Mouse (Mus musculus) liver, embryonic 16.5 days (tissue): ENCODE data around the gene Eef1e1. TPM values are rescaled to one million over a fixed set of nuclear protein-coding genes. Genes with fewer than 3 reads are reported as not detected.
A peak's percentile ranks its signal among the peaks of the same experiment; 100 is the strongest.

Source experiments
- ATAC-seq: fragments of 200-750 bp; cut with Nextera tagmentation; 2 replicates; pipeline ENCODE4 v1.8.0; 2017; ENCODE audit warnings: low read depth, mild to moderate bottlenecking, moderate number of reproducible peaks, moderate library complexity
- H3K27ac ChIP-seq: fragments of 300-500 bp; sonication (generic); 2 replicates; pipeline ENCODE4 v1.5.1; 2014; ENCODE audit warnings: mild to moderate bottlenecking, low read length
- H3K27me3 ChIP-seq: fragments of 300-500 bp; sonication (generic); 2 replicates; pipeline ENCODE4 v1.6.1; 2014; ENCODE audit warnings: low read depth, low read length, mixed read lengths; ENCODE audit not compliant: control insufficient read depth, insufficient read depth
- H3K36me3 ChIP-seq: fragments of 300-500 bp; sonication (generic); 2 replicates; pipeline ENCODE4 v1.6.1; 2014; ENCODE audit warnings: mild to moderate bottlenecking; ENCODE audit not compliant: control insufficient read depth, insufficient read depth
- H3K4me1 ChIP-seq: fragments of 300-500 bp; sonication (generic); 2 replicates; pipeline ENCODE4 v1.6.1; 2014; ENCODE audit warnings: low read depth, low read length, mixed read lengths; ENCODE audit not compliant: control insufficient read depth
- H3K4me2 ChIP-seq: fragments of 300-500 bp; sonication (generic); 2 replicates; pipeline ENCODE4 v1.6.1; 2014; ENCODE audit warnings: low read depth, low read length, mixed read lengths
- H3K4me3 ChIP-seq: fragments of 300-500 bp; sonication (generic); 2 replicates; pipeline ENCODE4 v1.5.1; 2014; ENCODE audit warnings: low read depth, mild to moderate bottlenecking, low read length
- H3K9ac ChIP-seq: fragments of 300-500 bp; sonication (generic); 2 replicates; pipeline ENCODE4 v1.6.1; 2014; ENCODE audit warnings: low read depth, low read length
- H3K9me3 ChIP-seq: fragments of 300-500 bp; sonication (generic); replicated peaks from 2 replicates; pipeline ENCODE4 v1.6.1; 2016; ENCODE audit warnings: low read length; ENCODE audit not compliant: control insufficient read depth
- WGBS: fragments of 180-500 bp; shearing (Covaris S2); extraction: QIAGEN DNeasy Blood & Tissue Kit; methylation state at CpG from one replicate; pipeline ENCODE4 v1.1.7; 2014; ENCODE audit not compliant: insufficient replicate concordance; 5-methylcytosine and 5-hydroxymethylcytosine counted together
- polyA plus RNA-seq: library from polyadenylated mRNA; unstranded; fragments of >200 nt; fragmentation: Nextera tagmentation; extraction: Ambion mirVana; gene quantifications from 2 replicates; pipeline ENCODE4 v1.2.1, GENCODE M21; 2015

The Eef1e1 gene
- polyA plus RNA-seq, 1 experiment from 2014 or later = 31.4 TPM

GRCm38 (mm10) chr13:38615656-38616055 is 43.2 kb downstream of the Eef1e1 start:
- Histone ChIP-seq H3K4me3 (no peak overlapping the region), H3K27me3 (no peaks in the 10 kb centered on the region), H3K4me1 (peaks cover 30% of the 10 kb centered on the region), H3K9me3 (no peaks in the 10 kb centered on the region), H3K4me2 (no peak overlapping the region), H3K9ac (no peak overlapping the region), H3K36me3 (peaks cover 10% of the 10 kb centered on the region), H3K27ac (peak overlapping the region; percentile 12; the same call in 1 of the 2 replicates)
- peak; percentile 71 for ATAC-seq
- whole genome bisulfite sequencing = 29% methylated on average over 5 of the region's 5 CpGs

DNA sequence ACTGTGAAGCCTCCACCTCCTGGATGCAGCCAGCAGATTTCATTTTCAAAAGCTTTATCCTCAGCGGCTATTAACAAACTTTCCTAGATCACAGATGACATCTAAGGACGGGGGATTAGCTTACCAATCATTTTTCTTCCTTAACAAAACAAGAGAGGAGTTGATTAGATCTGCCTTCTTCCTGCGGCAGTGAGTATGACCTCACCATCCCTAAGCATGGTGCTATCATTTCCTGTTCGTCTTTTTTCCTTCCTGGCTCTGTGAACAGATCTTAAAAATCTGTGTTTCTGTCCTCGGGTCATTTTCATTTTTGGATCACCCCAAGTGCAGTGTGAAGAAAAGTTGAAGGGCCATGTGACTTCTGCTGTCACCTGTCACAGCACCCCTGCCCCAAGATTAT is 44.6 kb downstream of the Eef1e1 start:
- Histone ChIP-seq H3K27me3 (no peaks in the 10 kb centered on the region), H3K9ac (peak overlapping the region; percentile 38), H3K9me3 (no peaks in the 10 kb centered on the region), H3K27ac (peak overlapping the region; percentile 45), H3K4me1 (peaks cover 30% of the 10 kb centered on the region), H3K4me3 (no peak overlapping the region), H3K36me3 (peaks cover 10% of the 10 kb centered on the region), H3K4me2 (peak overlapping the region; percentile 22)
- no peak for ATAC-seq
- 23% methylated on average over 5 of the region's 5 CpGs for WGBS

- H3K27ac ChIP-seq = peak overlapping the region; percentile 45
Observed at GRCm38 (mm10) chr13:38613583-38613982, 45.3 kb downstream of the Eef1e1 start.

GRCm38 (mm10) chr13:38612608-38613007 is 46.2 kb downstream of the Eef1e1 start:
- WGBS = 83% methylated on average over 9 of the region's 9 CpGs
- H3K9ac ChIP-seq = no peak overlapping the region

More at GRCm38 (mm10) chr13:38613583-38613982, 45.3 kb downstream of the Eef1e1 start:
- peak overlapping the region; percentile 22 for H3K4me2 ChIP-seq
- H3K9ac ChIP-seq = peak overlapping the region; percentile 38
- H3K36me3 ChIP-seq = peaks cover 8% of the 10 kb centered on the region
- WGBS = 21% methylated on average over 8 of the region's 8 CpGs
- no peak overlapping the region for H3K4me3 ChIP-seq
- H3K9me3 ChIP-seq = no peaks in the 10 kb centered on the region
- peaks cover 30% of the 10 kb centered on the region for H3K4me1 ChIP-seq
- peak; percentile 57 for ATAC-seq
- H3K27me3 ChIP-seq = no peaks in the 10 kb centered on the region

DNA sequence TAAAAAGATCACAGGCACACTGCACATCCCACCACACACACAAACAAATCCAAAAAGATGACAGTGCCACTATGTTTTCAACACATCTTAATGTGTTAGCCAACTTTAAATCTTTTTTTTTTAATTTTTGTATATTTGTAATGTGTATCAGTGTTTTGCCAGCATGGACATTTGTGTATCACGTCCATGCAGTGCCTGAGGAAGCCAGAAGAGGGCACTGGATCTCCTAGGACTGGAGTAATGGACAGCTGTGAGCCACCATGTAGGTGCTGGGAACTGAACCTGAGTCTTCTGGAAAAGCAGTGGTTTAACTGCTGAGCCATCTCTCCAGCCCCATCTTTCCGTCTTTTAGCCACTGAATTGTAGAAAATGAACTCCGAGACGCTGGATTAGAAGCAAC is 46.7 kb downstream of the Eef1e1 start:
- ATAC-seq = no peak

More at GRCm38 (mm10) chr13:38612608-38613007, 46.2 kb downstream of the Eef1e1 start:
- peaks cover 8% of the 10 kb centered on the region for H3K36me3 ChIP-seq
- H3K4me2 ChIP-seq = no peak overlapping the region
- no peaks in the 10 kb centered on the region for H3K9me3 ChIP-seq
- ATAC-seq = no peak
- H3K27me3 ChIP-seq = no peaks in the 10 kb centered on the region
- no peak overlapping the region for H3K27ac ChIP-seq
- peaks cover 30% of the 10 kb centered on the region for H3K4me1 ChIP-seq
- H3K4me3 ChIP-seq = no peak overlapping the region

GRCm38 (mm10) chr13:38610336-38610735 is 48.5 kb downstream of the Eef1e1 start:
- no peak overlapping the region for H3K27ac ChIP-seq
- ATAC-seq = no peak
- peaks cover 8% of the 10 kb centered on the region for H3K36me3 ChIP-seq
- H3K9me3 ChIP-seq = no peaks in the 10 kb centered on the region
- WGBS = 72% methylated on average over 6 of the region's 6 CpGs
- no peak overlapping the region for H3K4me2 ChIP-seq
- H3K27me3 ChIP-seq = no peaks in the 10 kb centered on the region
- peaks cover 28% of the 10 kb centered on the region for H3K4me1 ChIP-seq
- H3K4me3 ChIP-seq = no peak overlapping the region
- no peak overlapping the region for H3K9ac ChIP-seq

More for the DNA sequence above, 46.7 kb downstream of the Eef1e1 start:
- Histone ChIP-seq H3K9ac (no peak overlapping the region), H3K9me3 (no peaks in the 10 kb centered on the region), H3K36me3 (peaks cover 8% of the 10 kb centered on the region), H3K4me2 (no peak overlapping the region), H3K27me3 (no peaks in the 10 kb centered on the region), H3K4me1 (peaks cover 28% of the 10 kb centered on the region), H3K27ac (no peak overlapping the region), H3K4me3 (no peak overlapping the region)
- WGBS = 88% methylated on average over 4 of the region's 4 CpGs

- no peak overlapping the region for H3K27ac ChIP-seq
- H3K4me2 ChIP-seq = no peak overlapping the region
- no peak overlapping the region for H3K9ac ChIP-seq
- peaks cover 5% of the 10 kb centered on the region for H3K36me3 ChIP-seq
- no peaks in the 10 kb centered on the region for H3K27me3 ChIP-seq
- no peaks in the 10 kb centered on the region for H3K9me3 ChIP-seq
- 37% methylated on average over 6 of the region's 6 CpGs for WGBS
- peaks cover 5% of the 10 kb centered on the region for H3K4me1 ChIP-seq
- ATAC-seq = peak; percentile 60; the same call in 1 of the 2 replicates
- H3K4me3 ChIP-seq = no peak overlapping the region
Observed at GRCm38 (mm10) chr13:38607130-38607529, 51.7 kb downstream of the Eef1e1 start.

GRCm38 (mm10) chr13:38605353-38605752 is 53.5 kb downstream of the Eef1e1 start:
- 74% methylated on average over 6 of the region's 6 CpGs for WGBS
- Histone ChIP-seq H3K27ac (no peak overlapping the region), H3K4me2 (no peak overlapping the region), H3K9me3 (no peaks in the 10 kb centered on the region), H3K36me3 (peaks cover 4% of the 10 kb centered on the region; the same call in 1 of the 2 replicates), H3K9ac (no peak overlapping the region), H3K4me3 (no peak overlapping the region), H3K27me3 (no peaks in the 10 kb centered on the region), H3K4me1 (peaks cover 10% of the 10 kb centered on the region)
- ATAC-seq = no peak

DNA sequence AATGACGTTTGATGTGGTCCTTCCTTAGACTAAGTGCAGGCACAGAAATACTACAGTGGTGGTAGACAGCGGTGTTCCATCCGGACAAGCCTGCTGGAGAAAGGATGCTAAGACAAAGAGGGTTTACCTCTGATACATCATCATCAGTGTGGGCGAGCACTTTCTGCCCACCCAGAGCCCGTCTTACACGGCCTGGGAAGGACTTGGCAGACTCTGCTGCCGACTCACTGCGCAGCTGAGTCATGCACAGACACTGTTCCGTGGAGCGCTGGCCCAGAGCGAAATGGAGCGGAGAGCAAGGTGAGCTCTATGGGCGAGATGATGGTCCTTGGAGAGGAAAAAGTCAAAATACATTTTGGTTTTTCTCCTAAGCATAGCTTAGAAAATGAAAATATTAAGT is 55.9 kb downstream of the Eef1e1 start:
- no peak for ATAC-seq
- no peak overlapping the region for H3K4me3 ChIP-seq
- H3K27me3 ChIP-seq = no peaks in the 10 kb centered on the region
- H3K4me2 ChIP-seq = no peak overlapping the region
- H3K9ac ChIP-seq = no peak overlapping the region
- no peaks in the 10 kb centered on the region for H3K9me3 ChIP-seq
- peaks cover 4% of the 10 kb centered on the region; the same call in 1 of the 2 replicates for H3K36me3 ChIP-seq
- no peak overlapping the region for H3K27ac ChIP-seq
- peaks cover 10% of the 10 kb centered on the region for H3K4me1 ChIP-seq
- 86% methylated on average over 13 of the region's 13 CpGs for WGBS
